Mouse (Mus musculus) hindbrain, embryonic 15.5 days (tissue): Measurements from ENCODE around the gene Npw. TPM values are rescaled to one million over a fixed set of nuclear protein-coding genes. Genes with fewer than 3 reads are reported as not detected.
"Not testable (repeated sequence)": the region's sequence is repeated elsewhere in the genome, so short reads cannot be mapped to it uniquely, and the experiment has no call there.

Experiments used
- ATAC-seq: fragments of 200-750 bp; cut with Nextera tagmentation; 2 replicates; pipeline ENCODE4 v1.8.0; 2017; ENCODE audit warnings: low read depth, moderate number of reproducible peaks, moderate TSS enrichment; ENCODE audit not compliant: low FRiP score
- H3K27ac ChIP-seq: fragments of 300-500 bp; sonication (generic); replicated peaks from 2 replicates; pipeline ENCODE4 v1.5.1; 2015; ENCODE audit warnings: mild to moderate bottlenecking, inconsistent platforms
- H3K27me3 ChIP-seq: fragments of 300-500 bp; sonication (generic); 2 replicates; pipeline ENCODE4 v1.6.1; 2015; ENCODE audit warnings: control low read depth, inconsistent platforms
- H3K36me3 ChIP-seq: fragments of 300-500 bp; sonication (generic); 2 replicates; pipeline ENCODE4 v1.6.1; 2015; ENCODE audit warnings: control low read depth, inconsistent platforms
- H3K4me1 ChIP-seq: fragments of 300-500 bp; sonication (generic); replicated peaks from 2 replicates; pipeline ENCODE4 v1.6.1; 2015; ENCODE audit warnings: control low read depth, inconsistent platforms
- H3K4me2 ChIP-seq: fragments of 300-500 bp; sonication (generic); 2 replicates; pipeline ENCODE4 v1.6.1; 2015; ENCODE audit warnings: moderate library complexity, mild to moderate bottlenecking, inconsistent platforms
- H3K4me3 ChIP-seq: fragments of 300-500 bp; sonication (generic); 2 replicates; pipeline ENCODE4 v1.5.1; 2015; ENCODE audit warnings: mild to moderate bottlenecking, inconsistent platforms
- H3K9ac ChIP-seq: fragments of 300-500 bp; sonication (generic); 2 replicates; pipeline ENCODE4 v1.6.1; 2015; ENCODE audit warnings: inconsistent platforms
- H3K9me3 ChIP-seq: fragments of 300-500 bp; sonication (generic); 2 replicates; pipeline ENCODE4 v1.6.1; 2016; ENCODE audit warnings: control low read depth, inconsistent platforms
- WGBS: fragments of 180-500 bp; shearing (Covaris S2); methylation state at CpG from one replicate; pipeline ENCODE4 v1.1.7; 2015; 5-methylcytosine and 5-hydroxymethylcytosine counted together
- polyA plus RNA-seq: library from polyadenylated mRNA; unstranded; fragments of >200 nt; fragmentation: Nextera tagmentation; extraction: Ambion mirVana; gene quantifications from 2 replicates; pipeline ENCODE4 v1.2.1, GENCODE M21; 2015

Npw gene
- polyA plus RNA-seq, 1 experiment from 2014 or later, result 0.31 TPM

- H3K27ac ChIP-seq, result peak within 1 kb of the TSS; percentile 85
- no peaks in the 10 kb centered on the region for H3K27me3 ChIP-seq
- ATAC-seq, result peak; percentile 97
- no peaks in the 10 kb centered on the region for H3K36me3 ChIP-seq
- peaks cover 36% of the 10 kb centered on the region for H3K4me1 ChIP-seq
- WGBS, result under 1% methylated on average over 58 of the region's 80 CpGs
- no peaks in the 10 kb centered on the region for H3K9me3 ChIP-seq
- H3K4me2 ChIP-seq, result peak within 1 kb of the TSS; percentile 73
- peak within 1 kb of the TSS; percentile 95 for H3K4me3 ChIP-seq
- H3K9ac ChIP-seq, result peak within 1 kb of the TSS; percentile 97
Measured at GRCm38 (mm10) chr17:24669545-24670245, 11.4 kb upstream of the Npw start, which contains the start of gene Zfp598. Gene Zfp598, plus strand, starts transcription at chr17:24669687.

GRCm38 (mm10) chr17:24669214-24669544, 10.9 kb upstream of the Npw start:
- peak; percentile 42 for ATAC-seq
- 8% methylated on average over 15 of the region's 15 CpGs for WGBS

GRCm38 (mm10) chr17:24667416-24667815, 9.2 kb upstream of the Npw start:
- H3K9ac ChIP-seq, result no peak overlapping the region
- H3K9me3 ChIP-seq, result no peaks in the 10 kb centered on the region
- H3K4me2 ChIP-seq, result no peak overlapping the region
- ATAC-seq, result no peak
- H3K4me3 ChIP-seq, result no peak overlapping the region
- no peaks in the 10 kb centered on the region for H3K27me3 ChIP-seq
- H3K36me3 ChIP-seq, result no peaks in the 10 kb centered on the region
- no peak overlapping the region for H3K27ac ChIP-seq
- 26% methylated on average over 6 of the region's 6 CpGs for WGBS
- H3K4me1 ChIP-seq, result peaks cover 30% of the 10 kb centered on the region

More at GRCm38 (mm10) chr17:24669214-24669544, 10.9 kb upstream of the Npw start:
- H3K9me3 ChIP-seq, H3K36me3 ChIP-seq, H3K27me3 ChIP-seq: not testable (repeated sequence)
- H3K4me2 ChIP-seq, result peak overlapping the region; percentile 73
- H3K27ac ChIP-seq, result peak overlapping the region; percentile 85
- peaks cover 36% of the 10 kb centered on the region for H3K4me1 ChIP-seq
- peak overlapping the region; percentile 95 for H3K4me3 ChIP-seq
- peak overlapping the region; percentile 97 for H3K9ac ChIP-seq

- WGBS, result 71% methylated on average over 7 of the region's 7 CpGs
- H3K4me1 ChIP-seq, result peaks cover 26% of the 10 kb centered on the region
- not testable (repeated sequence) for H3K4me3 ChIP-seq, ATAC-seq, H3K9me3 ChIP-seq, H3K9ac ChIP-seq, H3K27ac ChIP-seq, H3K27me3 ChIP-seq, H3K4me2 ChIP-seq, H3K36me3 ChIP-seq
Measured at GRCm38 (mm10) chr17:24667011-24667410, 8.8 kb upstream of the Npw start.

- no peak overlapping the region for H3K4me3 ChIP-seq
- H3K36me3 ChIP-seq, result no peaks in the 10 kb centered on the region
- H3K4me2 ChIP-seq, result no peak overlapping the region
- WGBS, result 79% methylated on average over 4 of the region's 4 CpGs
- peaks cover 41% of the 10 kb centered on the region for H3K27me3 ChIP-seq
- H3K9ac ChIP-seq, result no peak overlapping the region
- ATAC-seq, result no peak
- peaks cover 22% of the 10 kb centered on the region for H3K4me1 ChIP-seq
- H3K27ac ChIP-seq, result no peak overlapping the region
- H3K9me3 ChIP-seq, result no peaks in the 10 kb centered on the region
Measured at GRCm38 (mm10) chr17:24654969-24655368, 3.3 kb downstream of the Npw start.

GRCm38 (mm10) chr17:24653967-24654710, 4.1 kb downstream of the Npw start:
- ATAC-seq, result no peak
- 4% methylated on average over 19 of the region's 19 CpGs for WGBS
- Histone ChIP-seq H3K4me3 (peak overlapping the region; percentile 28), H3K36me3 (no peaks in the 10 kb centered on the region), H3K27ac (no peak overlapping the region), H3K9me3 (no peaks in the 10 kb centered on the region), H3K4me1 (peaks cover 30% of the 10 kb centered on the region), H3K9ac (0 out of 2 replicates have a peak overlapping the region, but pooled peaks have one; percentile 4), H3K4me2 (peak overlapping the region; percentile 55), H3K27me3 (peaks cover 33% of the 10 kb centered on the region)

- no peak for ATAC-seq
- no peak overlapping the region for H3K4me2 ChIP-seq
- H3K4me3 ChIP-seq, result no peak overlapping the region
- H3K36me3 ChIP-seq, result no peaks in the 10 kb centered on the region
- no peak overlapping the region for H3K9ac ChIP-seq
- H3K9me3 ChIP-seq, result no peaks in the 10 kb centered on the region
- H3K4me1 ChIP-seq, result peaks cover 23% of the 10 kb centered on the region
- WGBS, result 77% methylated on average over 3 of the region's 3 CpGs
- peaks cover 11% of the 10 kb centered on the region for H3K27me3 ChIP-seq
- no peak overlapping the region for H3K27ac ChIP-seq
Measured at GRCm38 (mm10) chr17:24651835-24652234, 6.4 kb downstream of the Npw start.

- Histone ChIP-seq H3K27me3 (0 out of 2 replicates have a peak, but pooled peaks cover 7% of the 10 kb centered on the region), H3K9ac (peak overlapping the region; percentile 87; the same call in 1 of the 2 replicates), H3K4me2 (peak overlapping the region; percentile 92), H3K27ac (0 out of 2 replicates have a peak overlapping the region, but pooled peaks have one; percentile 80), H3K36me3 (no peaks in the 10 kb centered on the region), H3K9me3 (no peaks in the 10 kb centered on the region), H3K4me3 (peak overlapping the region; percentile 72), H3K4me1 (peaks cover 23% of the 10 kb centered on the region)
- WGBS, result 78% methylated on average over 4 of the region's 4 CpGs
- no peak for ATAC-seq
Measured at GRCm38 (mm10) chr17:24650766-24651165, 7.5 kb downstream of the Npw start.

GRCm38 (mm10) chr17:24650070-24650616, 8.1 kb downstream of the Npw start, which contains the start of gene Slc9a3r2:
Gene Slc9a3r2, minus strand, starts transcription at chr17:24650327.
- Histone ChIP-seq H3K4me1 (peaks cover 23% of the 10 kb centered on the region), H3K9ac (peak within 1 kb of the TSS; percentile 87), H3K4me3 (peak within 1 kb of the TSS; percentile 72), H3K27ac (peak within 1 kb of the TSS; percentile 80), H3K9me3 (no peaks in the 10 kb centered on the region), H3K36me3 (no peaks in the 10 kb centered on the region), H3K27me3 (0 out of 2 replicates have a peak, but pooled peaks cover 7% of the 10 kb centered on the region), H3K4me2 (peak within 1 kb of the TSS; percentile 92)
- whole genome bisulfite sequencing, result 2% methylated on average over 21 of the region's 41 CpGs
- peak; percentile 72 for ATAC-seq

- under 1% methylated on average over 32 of the region's 35 CpGs for WGBS
Measured at GRCm38 (mm10) chr17:24649581-24650069, 8.6 kb downstream of the Npw start.

GRCm38 (mm10) chr17:24648731-24649377, 9.4 kb downstream of the Npw start:
- Histone ChIP-seq H3K9me3 (no peaks in the 10 kb centered on the region), H3K4me2 (peak overlapping the region; percentile 92), H3K4me1 (peaks cover 19% of the 10 kb centered on the region), H3K27me3 (0 out of 2 replicates have a peak, but pooled peaks cover 7% of the 10 kb centered on the region), H3K36me3 (no peaks in the 10 kb centered on the region), H3K9ac (peak overlapping the region; percentile 87; the same call in 1 of the 2 replicates), H3K27ac (peak overlapping the region; percentile 80; the same call in 1 of the 2 replicates), H3K4me3 (peak overlapping the region; percentile 72)
- 70% methylated on average over 10 of the region's 10 CpGs for WGBS
- no peak for ATAC-seq

More at GRCm38 (mm10) chr17:24649581-24650069, 8.6 kb downstream of the Npw start:
- H3K36me3 ChIP-seq, result no peaks in the 10 kb centered on the region
- H3K9me3 ChIP-seq, result no peaks in the 10 kb centered on the region
- peak overlapping the region; percentile 80 for H3K27ac ChIP-seq
- H3K4me3 ChIP-seq, result peak overlapping the region; percentile 72
- peak overlapping the region; percentile 87 for H3K9ac ChIP-seq
- peak overlapping the region; percentile 92 for H3K4me2 ChIP-seq
- peaks cover 23% of the 10 kb centered on the region for H3K4me1 ChIP-seq
- H3K27me3 ChIP-seq, result 0 out of 2 replicates have a peak, but pooled peaks cover 7% of the 10 kb centered on the region
- ATAC-seq, result peak; percentile 50; the same call in 1 of the 2 replicates
